Mouse (Mus musculus) embryonic fibroblast, embryonic 13.5 days (primary cell): ENCODE results near the gene Basp1.

Source experiments
- CTCF ChIP-seq: IDR thresholded peaks from 2 replicates; pipeline ENCODE4 v1.5.1; 2011; ENCODE audit warnings: mild to moderate bottlenecking, control low read depth, low read length, moderate library complexity, borderline replicate concordance; ENCODE audit not compliant: insufficient read depth
- POLR2A ChIP-seq: IDR thresholded peaks from 2 replicates; pipeline ENCODE4 v1.6.1; 2011; ENCODE audit warnings: low read depth, mild to moderate bottlenecking, control low read depth, low read length, moderate library complexity

GRCm38 (mm10) chr15:25430167-25430566 is 16.6 kb upstream of the Basp1 start:
- TF ChIP-seq CTCF, result no peak
- TF ChIP-seq POLR2A, result no peak
